Mouse (Mus musculus): ENCODE measurements around the gene Cd320.

GRCm38 (mm10) chr17:33807181-33807888, 35.6 kb upstream of the Cd320 start:
- no peak for TF ChIP-seq CTCF (IDR thresholded peaks at IDR 0.05; ENCODE audit: low read depth)
- no peak for TF ChIP-seq EP300 (IDR thresholded peaks at IDR 0.05; ENCODE audit: low read depth)
